Mouse (Mus musculus) bone marrow macrophage, adult 2 months (primary cell): ENCODE measurements around the gene Chrna4.

ENCODE experiments used
- CTCF ChIP-seq: IDR thresholded peaks from 2 replicates; pipeline ENCODE4 v1.5.1; 2012; ENCODE audit warnings: low read depth, mild to moderate bottlenecking, low read length, moderate library complexity
- POLR2A ChIP-seq: IDR thresholded peaks from 2 replicates; pipeline ENCODE4 v1.6.1; 2012; ENCODE audit warnings: mild to moderate bottlenecking, low read depth, low read length, borderline replicate concordance

DNA sequence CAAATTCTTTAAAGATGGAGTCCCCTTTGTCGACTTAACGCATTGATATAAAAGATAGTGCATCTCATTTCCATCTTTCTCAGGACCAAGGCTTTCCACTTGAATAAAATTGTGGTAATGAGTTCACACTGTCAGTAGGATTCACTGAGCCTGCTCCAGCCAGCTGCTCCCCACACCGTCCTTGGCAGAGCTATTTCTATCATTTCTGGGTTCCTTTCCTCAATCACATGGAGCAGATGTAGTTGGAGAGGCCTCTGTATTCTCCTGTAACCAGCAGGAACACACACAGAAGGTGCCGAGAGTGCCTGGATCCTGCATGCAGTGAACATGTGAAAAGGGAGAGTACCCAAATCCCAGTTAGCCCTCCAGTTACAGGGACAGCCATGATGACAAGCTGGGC, 53.0 kb downstream of the Chrna4 start:
- no peak for TF ChIP-seq POLR2A
- TF ChIP-seq CTCF, result no peak
